Mouse (Mus musculus) forebrain, embryonic 14.5 days (tissue): Measurements from ENCODE around the gene Aak1. TPM values are rescaled to one million over a fixed set of nuclear protein-coding genes. Genes with fewer than 3 reads are reported as not detected.
"Not testable (repeated sequence)": the region's sequence is repeated elsewhere in the genome, so short reads cannot be mapped to it uniquely, and the experiment has no call there.

Experiments
- ATAC-seq: fragments of 200-750 bp; cut with Nextera tagmentation; 2 replicates; pipeline ENCODE4 v1.8.0; 2017; ENCODE audit warnings: mild to moderate bottlenecking, moderate library complexity
- DNase-seq: peaks from one replicate; pipeline ENCODE4 v3.0.0-alpha.2; 2015; ENCODE audit warnings: low spot score
- H3K27ac ChIP-seq: fragments of 300-500 bp; sonication (generic); 2 replicates; pipeline ENCODE4 v1.5.1; 2014; ENCODE audit warnings: low read depth, mild to moderate bottlenecking, control low read depth, low read length, moderate library complexity
- H3K27me3 ChIP-seq: fragments of 300-500 bp; sonication (generic); replicated peaks from 2 replicates; pipeline ENCODE4 v1.6.1; 2014; ENCODE audit warnings: low read length, control low read depth, mixed read lengths; ENCODE audit not compliant: control insufficient read depth, insufficient read depth
- H3K36me3 ChIP-seq: fragments of 300-500 bp; sonication (generic); 2 replicates; pipeline ENCODE4 v1.6.1; 2014; ENCODE audit warnings: low read length, control low read depth; ENCODE audit not compliant: control insufficient read depth, insufficient read depth
- H3K4me1 ChIP-seq: fragments of 300-500 bp; sonication (generic); 2 replicates; pipeline ENCODE4 v1.6.1; 2014; ENCODE audit warnings: antibody characterized with exemption, low read length, control low read depth; ENCODE audit not compliant: control insufficient read depth, insufficient read depth
- H3K4me2 ChIP-seq: fragments of 300-500 bp; sonication (generic); 2 replicates; pipeline ENCODE4 v1.6.1; 2014; ENCODE audit warnings: mild to moderate bottlenecking, control low read depth, low read length
- H3K4me3 ChIP-seq: fragments of 300-500 bp; sonication (generic); 2 replicates; pipeline ENCODE4 v1.5.1; 2014; ENCODE audit warnings: low read depth, low read length, control low read depth
- H3K9ac ChIP-seq: fragments of 300-500 bp; sonication (generic); 2 replicates; pipeline ENCODE4 v1.6.1; 2014; ENCODE audit warnings: mild to moderate bottlenecking, low read length, control low read depth, moderate library complexity
- H3K9me3 ChIP-seq: fragments of 300-500 bp; sonication (generic); replicated peaks from 2 replicates; pipeline ENCODE4 v1.6.1; 2016; ENCODE audit warnings: low read length, control low read depth, mixed read lengths; ENCODE audit not compliant: control insufficient read depth
- WGBS: fragments of 180-500 bp; shearing (Covaris S2); extraction: QIAGEN DNeasy Blood & Tissue Kit; methylation state at CpG from one replicate; pipeline ENCODE4 v1.1.7; 2014; 5-methylcytosine and 5-hydroxymethylcytosine counted together
- polyA plus RNA-seq: library from polyadenylated mRNA; unstranded; fragments of >200 nt; fragmentation: Nextera tagmentation; extraction: Ambion mirVana; gene quantifications from 2 replicates; pipeline ENCODE4 v1.2.1, GENCODE M21; 2014

Gene Aak1
- polyA plus RNA-seq, 1 experiment from 2014 or later = 23.5 TPM

GRCm38 (mm10) chr6:86871783-86872182, 22.5 kb downstream of the Aak1 start:
- H3K36me3 ChIP-seq = no peaks in the 10 kb centered on the region
- no peaks in the 10 kb centered on the region for H3K9me3 ChIP-seq
- H3K27ac ChIP-seq = no peak overlapping the region
- ATAC-seq (no peak), DNase-seq (no peak)
- 95% methylated on average over 10 of the region's 10 CpGs for WGBS
- H3K9ac ChIP-seq = no peak overlapping the region
- no peaks in the 10 kb centered on the region for H3K4me1 ChIP-seq
- H3K4me2 ChIP-seq = no peak overlapping the region
- no peaks in the 10 kb centered on the region for H3K27me3 ChIP-seq
- no peak overlapping the region for H3K4me3 ChIP-seq

GRCm38 (mm10) chr6:86874711-86875375, 25.5 kb downstream of the Aak1 start:
- WGBS = 88% methylated on average over 6 of the region's 6 CpGs
- Histone ChIP-seq H3K27me3 (no peaks in the 10 kb centered on the region), H3K9me3 (no peaks in the 10 kb centered on the region), H3K4me2 (no peak overlapping the region), H3K36me3 (no peaks in the 10 kb centered on the region), H3K27ac (no peak overlapping the region), H3K9ac (no peak overlapping the region), H3K4me1 (no peaks in the 10 kb centered on the region), H3K4me3 (no peak overlapping the region)
- DNase-seq (no peak), ATAC-seq (no peak)

GRCm38 (mm10) chr6:86876451-86876850, 27.1 kb downstream of the Aak1 start:
- Histone ChIP-seq H3K9me3 (no peaks in the 10 kb centered on the region), H3K27ac (no peak overlapping the region)
- WGBS = 15% methylated on average over 1 of the region's 1 CpGs

GRCm38 (mm10) chr6:86878656-86879055, 29.3 kb downstream of the Aak1 start:
- H3K36me3 ChIP-seq, H3K27ac ChIP-seq, H3K9ac ChIP-seq, H3K4me2 ChIP-seq, H3K9me3 ChIP-seq, H3K4me1 ChIP-seq, H3K4me3 ChIP-seq, H3K27me3 ChIP-seq, DNase-seq, ATAC-seq: not testable (repeated sequence)
- 93% methylated on average over 3 of the region's 3 CpGs for WGBS

More at GRCm38 (mm10) chr6:86876451-86876850, 27.1 kb downstream of the Aak1 start:
- Histone ChIP-seq H3K4me1 (no peaks in the 10 kb centered on the region), H3K27me3 (no peaks in the 10 kb centered on the region), H3K4me3 (no peak overlapping the region), H3K4me2 (no peak overlapping the region), H3K9ac (no peak overlapping the region), H3K36me3 (no peaks in the 10 kb centered on the region)
- ATAC-seq = no peak
- DNase-seq = no peak

- Histone ChIP-seq H3K4me2 (no peak overlapping the region), H3K4me1 (no peaks in the 10 kb centered on the region), H3K4me3 (no peak overlapping the region), H3K9me3 (no peaks in the 10 kb centered on the region), H3K27ac (no peak overlapping the region), H3K27me3 (no peaks in the 10 kb centered on the region), H3K36me3 (no peaks in the 10 kb centered on the region), H3K9ac (no peak overlapping the region)
- no peak for ATAC-seq
- whole genome bisulfite sequencing = 88% methylated on average over 4 of the region's 4 CpGs
- peak; percentile 58 for DNase-seq
Measured at GRCm38 (mm10) chr6:86879314-86879713, 30.0 kb downstream of the Aak1 start.

- ATAC-seq (no peak), DNase-seq (no peak)
- Histone ChIP-seq H3K27me3 (no peaks in the 10 kb centered on the region), H3K36me3 (no peaks in the 10 kb centered on the region), H3K9me3 (no peaks in the 10 kb centered on the region), H3K27ac (no peak overlapping the region), H3K4me3 (no peak overlapping the region), H3K4me2 (no peak overlapping the region), H3K9ac (no peak overlapping the region), H3K4me1 (no peaks in the 10 kb centered on the region)
- WGBS = 89% methylated on average over 2 of the region's 2 CpGs
Measured at GRCm38 (mm10) chr6:86884230-86884629, 34.9 kb downstream of the Aak1 start.

- Histone ChIP-seq H3K9me3 (no peaks in the 10 kb centered on the region), H3K36me3 (no peaks in the 10 kb centered on the region), H3K27ac (no peak overlapping the region), H3K4me3 (no peak overlapping the region), H3K9ac (no peak overlapping the region), H3K4me2 (no peak overlapping the region), H3K4me1 (no peaks in the 10 kb centered on the region), H3K27me3 (no peaks in the 10 kb centered on the region)
- WGBS = 92% methylated on average over 6 of the region's 6 CpGs
- no peak for DNase-seq
- no peak for ATAC-seq
Measured at GRCm38 (mm10) chr6:86884746-86885145, 35.4 kb downstream of the Aak1 start.

- 83% methylated on average over 6 of the region's 6 CpGs for WGBS
- H3K4me1 ChIP-seq = no peaks in the 10 kb centered on the region
- H3K27me3 ChIP-seq = no peaks in the 10 kb centered on the region
- ATAC-seq = no peak
- H3K4me3 ChIP-seq = no peak overlapping the region
- no peak overlapping the region for H3K9ac ChIP-seq
- no peaks in the 10 kb centered on the region for H3K36me3 ChIP-seq
- no peak for DNase-seq
- H3K9me3 ChIP-seq = no peaks in the 10 kb centered on the region
- H3K4me2 ChIP-seq = no peak overlapping the region
- no peak overlapping the region for H3K27ac ChIP-seq
Measured at GRCm38 (mm10) chr6:86885816-86886529, 36.7 kb downstream of the Aak1 start.

- 71% methylated on average over 4 of the region's 4 CpGs for WGBS
- DNase-seq = peak; percentile 4
- Histone ChIP-seq H3K36me3 (no peaks in the 10 kb centered on the region), H3K9ac (no peak overlapping the region), H3K27ac (no peak overlapping the region), H3K4me3 (no peak overlapping the region), H3K9me3 (no peaks in the 10 kb centered on the region), H3K27me3 (no peaks in the 10 kb centered on the region), H3K4me1 (no peaks in the 10 kb centered on the region), H3K4me2 (no peak overlapping the region)
- no peak for ATAC-seq
Measured at GRCm38 (mm10) chr6:86886803-86887202, 37.5 kb downstream of the Aak1 start.
